Mouse (Mus musculus): Measurements from ENCODE around the gene Gm11596. TPM values are rescaled to one million over a fixed set of nuclear protein-coding genes. Genes with fewer than 3 reads are reported as not detected.
"Not testable (repeated sequence)": the region's sequence is repeated elsewhere in the genome, so short reads cannot be mapped to it uniquely, and the experiment has no call there.

The Gm11596 gene
- polyA plus RNA-seq (2015; fragmentation: Nextera tagmentation; extraction: Ambion mirVana), result not detected in 2 replicates

GRCm38 (mm10) chr11:99793367-99793766, at the start of gene Gm11596:
Gm11596 (minus strand) TSS chr11:99793467.
- no peak for TF ChIP-seq CTCF (IDR thresholded peaks at IDR 0.05; ENCODE audit: low read depth)
- TF ChIP-seq EP300 (IDR thresholded peaks at IDR 0.05; ENCODE audit: low read depth), result no peak
- Histone ChIP-seq H3K4me2 (ENCODE audit: low read depth, low read length) (no peak within 1 kb of the TSS), H3K4me1 (ENCODE audit: insufficient read depth) (no peaks in the 10 kb centered on the region), H3K9ac (replicated peaks) (no peak within 1 kb of the TSS), H3K9me3 (ENCODE audit: low read length) (no peaks in the 10 kb centered on the region), H3K4me3 (ENCODE audit: low read depth, low read length) (no peak within 1 kb of the TSS), H3K27ac (ENCODE audit: low read depth) (no peak within 1 kb of the TSS), H3K27me3 (ENCODE audit: insufficient read depth, low read length) (no peaks in the 10 kb centered on the region), H3K36me3 (replicated peaks; ENCODE audit: insufficient read depth, low read length) (no peaks in the 10 kb centered on the region)
- no peak for DNase-seq
- ATAC-seq, result no peak
- WGBS (ENCODE audit: insufficient replicate concordance), result 55% methylated on average over 2 of the region's 2 CpGs

- no peak overlapping the region for H3K4me2 ChIP-seq (ENCODE audit: low read depth, low read length)
- DNase-seq, result no peak
- H3K27ac ChIP-seq (ENCODE audit: low read depth), result no peak overlapping the region
- ATAC-seq, result no peak
- no peak for TF ChIP-seq CTCF (IDR thresholded peaks at IDR 0.05; ENCODE audit: low read depth)
- H3K9me3 ChIP-seq (ENCODE audit: low read length), result no peaks in the 10 kb centered on the region
- H3K9ac ChIP-seq (replicated peaks), result no peak overlapping the region
- no peak overlapping the region for H3K4me3 ChIP-seq (ENCODE audit: low read depth, low read length)
- H3K4me1 ChIP-seq (ENCODE audit: insufficient read depth), result no peaks in the 10 kb centered on the region
- no peaks in the 10 kb centered on the region for H3K27me3 ChIP-seq (ENCODE audit: insufficient read depth, low read length)
- H3K36me3 ChIP-seq (replicated peaks; ENCODE audit: insufficient read depth, low read length), result no peaks in the 10 kb centered on the region
- WGBS (ENCODE audit: insufficient replicate concordance), result 55% methylated on average over 1 of the region's 1 CpGs
Measured at GRCm38 (mm10) chr11:99842185-99842584, 48.9 kb upstream of the Gm11596 start.

- no peaks in the 10 kb centered on the region for H3K4me1 ChIP-seq (ENCODE audit: insufficient read depth)
- DNase-seq (no peak), ATAC-seq (no peak)
- no peaks in the 10 kb centered on the region for H3K36me3 ChIP-seq (replicated peaks; ENCODE audit: insufficient read depth, low read length)
- no peak within 1 kb of the TSS for H3K4me2 ChIP-seq (ENCODE audit: low read depth, low read length)
- no peak for TF ChIP-seq EP300 (IDR thresholded peaks at IDR 0.05; ENCODE audit: low read depth)
- TF ChIP-seq CTCF (IDR thresholded peaks at IDR 0.05; ENCODE audit: low read depth), result no peak
- 69% methylated on average over 1 of the region's 1 CpGs for WGBS (ENCODE audit: insufficient replicate concordance)
- no peaks in the 10 kb centered on the region for H3K9me3 ChIP-seq (ENCODE audit: low read length)
- no peaks in the 10 kb centered on the region for H3K27me3 ChIP-seq (ENCODE audit: insufficient read depth, low read length)
- H3K4me3 ChIP-seq (ENCODE audit: low read depth, low read length), result no peak within 1 kb of the TSS
- H3K27ac ChIP-seq (ENCODE audit: low read depth), result no peak within 1 kb of the TSS
- H3K9ac ChIP-seq (replicated peaks), result no peak within 1 kb of the TSS
Measured at GRCm38 (mm10) chr11:99837966-99838365, 44.7 kb upstream of the Gm11596 start, which contains the start of gene 2300003K06Rik. 2300003K06Rik (minus strand) TSS chr11:99838066.

- not testable (repeated sequence) for H3K4me3 ChIP-seq (ENCODE audit: low read depth, low read length); H3K9ac ChIP-seq (replicated peaks); H3K4me2 ChIP-seq (ENCODE audit: low read depth, low read length); H3K36me3 ChIP-seq (replicated peaks; ENCODE audit: insufficient read depth, low read length); ATAC-seq; H3K27me3 ChIP-seq (ENCODE audit: insufficient read depth, low read length); H3K9me3 ChIP-seq (ENCODE audit: low read length); H3K4me1 ChIP-seq (ENCODE audit: insufficient read depth); H3K27ac ChIP-seq (ENCODE audit: low read depth); DNase-seq
- WGBS (ENCODE audit: insufficient replicate concordance), result 59% methylated on average over 2 of the region's 2 CpGs
Measured at GRCm38 (mm10) chr11:99815566-99815965, 22.3 kb upstream of the Gm11596 start, which contains the start of gene Gm11564. Gm11564 (minus strand) TSS chr11:99815666.

GRCm38 (mm10) chr11:99809792-99810191, 16.5 kb upstream of the Gm11596 start, which contains the start of gene Krtap4-13:
Krtap4-13 (minus strand) TSS chr11:99809892.
- not testable (repeated sequence) for DNase-seq

GRCm38 (mm10) chr11:99804346-99804745, 11.1 kb upstream of the Gm11596 start, which contains the start of gene Gm11554:
Gm11554 (minus strand) TSS chr11:99804446.
- H3K27ac ChIP-seq (ENCODE audit: low read depth); ATAC-seq; DNase-seq; H3K27me3 ChIP-seq (ENCODE audit: insufficient read depth, low read length); H3K4me1 ChIP-seq (ENCODE audit: insufficient read depth); H3K9ac ChIP-seq (replicated peaks); H3K4me2 ChIP-seq (ENCODE audit: low read depth, low read length); H3K36me3 ChIP-seq (replicated peaks; ENCODE audit: insufficient read depth, low read length); H3K9me3 ChIP-seq (ENCODE audit: low read length); H3K4me3 ChIP-seq (ENCODE audit: low read depth, low read length): not testable (repeated sequence)
- no CpG with 5 or more reads among the region's 1 CpGs for WGBS (ENCODE audit: insufficient replicate concordance)

More at GRCm38 (mm10) chr11:99809792-99810191, 16.5 kb upstream of the Gm11596 start, which contains the start of gene Krtap4-13:
- not testable (repeated sequence) for H3K27me3 ChIP-seq (ENCODE audit: insufficient read depth, low read length); H3K4me1 ChIP-seq (ENCODE audit: insufficient read depth); ATAC-seq; H3K27ac ChIP-seq (ENCODE audit: low read depth); H3K36me3 ChIP-seq (replicated peaks; ENCODE audit: insufficient read depth, low read length); H3K9ac ChIP-seq (replicated peaks); H3K4me3 ChIP-seq (ENCODE audit: low read depth, low read length); H3K4me2 ChIP-seq (ENCODE audit: low read depth, low read length); H3K9me3 ChIP-seq (ENCODE audit: low read length)

GRCm38 (mm10) chr11:99798832-99799231, 5.6 kb upstream of the Gm11596 start, which contains the start of gene Gm11569:
Gm11569 (minus strand) TSS chr11:99798932.
- ATAC-seq; H3K27me3 ChIP-seq (ENCODE audit: insufficient read depth, low read length); H3K4me3 ChIP-seq (ENCODE audit: low read depth, low read length); H3K36me3 ChIP-seq (replicated peaks; ENCODE audit: insufficient read depth, low read length); H3K27ac ChIP-seq (ENCODE audit: low read depth); DNase-seq; H3K9me3 ChIP-seq (ENCODE audit: low read length); H3K4me2 ChIP-seq (ENCODE audit: low read depth, low read length); H3K4me1 ChIP-seq (ENCODE audit: insufficient read depth); H3K9ac ChIP-seq (replicated peaks): not testable (repeated sequence)
- no CpG with 5 or more reads among the region's 1 CpGs for WGBS (ENCODE audit: insufficient replicate concordance)

- not testable (repeated sequence) for H3K4me2 ChIP-seq (ENCODE audit: low read depth, low read length); DNase-seq; H3K27me3 ChIP-seq (ENCODE audit: insufficient read depth, low read length); H3K9me3 ChIP-seq (ENCODE audit: low read length); H3K4me1 ChIP-seq (ENCODE audit: insufficient read depth); H3K36me3 ChIP-seq (replicated peaks; ENCODE audit: insufficient read depth, low read length); H3K9ac ChIP-seq (replicated peaks); ATAC-seq; H3K27ac ChIP-seq (ENCODE audit: low read depth); H3K4me3 ChIP-seq (ENCODE audit: low read depth, low read length)
Measured at GRCm38 (mm10) chr11:99784900-99785299, 8.4 kb downstream of the Gm11596 start, which contains the start of gene Krtap4-9. Krtap4-9 (plus strand) TSS chr11:99785200.

Data from liver, postnatal 0 days (tissue).